Mouse (Mus musculus) lung, embryonic 14.5 days (tissue): Measurements from ENCODE around the gene Olfr1387. TPM values are rescaled to one million over a fixed set of nuclear protein-coding genes. Genes with fewer than 3 reads are reported as not detected.
"Not testable (repeated sequence)": the region's sequence is repeated elsewhere in the genome, so short reads cannot be mapped to it uniquely, and the experiment has no call there.

Experiments
- ATAC-seq: fragments of 200-750 bp; cut with Nextera tagmentation; 2 replicates; pipeline ENCODE4 v1.8.0; 2017; ENCODE audit warnings: mild to moderate bottlenecking, moderate TSS enrichment, moderate library complexity; ENCODE audit not compliant: insufficient read depth
- DNase-seq: peaks from one replicate; pipeline ENCODE4 v3.0.0-alpha.2; 2015
- H3K27ac ChIP-seq: fragments of 300-500 bp; sonication (generic); 2 replicates; pipeline ENCODE4 v1.5.1; 2014; ENCODE audit warnings: low read depth, mild to moderate bottlenecking, moderate library complexity
- H3K27me3 ChIP-seq: fragments of 300-500 bp; sonication (generic); 2 replicates; pipeline ENCODE4 v1.6.1; 2014; ENCODE audit warnings: low read length, control low read depth; ENCODE audit not compliant: insufficient read depth
- H3K36me3 ChIP-seq: fragments of 300-500 bp; sonication (generic); 2 replicates; pipeline ENCODE4 v1.6.1; 2014; ENCODE audit warnings: control low read depth; ENCODE audit not compliant: insufficient read depth
- H3K4me1 ChIP-seq: fragments of 300-500 bp; sonication (generic); 2 replicates; pipeline ENCODE4 v1.6.1; 2014; ENCODE audit warnings: antibody characterized with exemption, control low read depth; ENCODE audit not compliant: insufficient read depth
- H3K4me2 ChIP-seq: fragments of 300-500 bp; sonication (generic); 2 replicates; pipeline ENCODE4 v1.6.1; 2014; ENCODE audit warnings: mild to moderate bottlenecking
- H3K4me3 ChIP-seq: fragments of 300-500 bp; sonication (generic); 2 replicates; pipeline ENCODE4 v1.5.1; 2014; ENCODE audit warnings: low read depth, low read length
- H3K9ac ChIP-seq: fragments of 300-500 bp; sonication (generic); 2 replicates; pipeline ENCODE4 v1.6.1; 2014
- H3K9me3 ChIP-seq: fragments of 300-500 bp; sonication (generic); 2 replicates; pipeline ENCODE4 v1.6.1; 2016; ENCODE audit warnings: low read depth, low read length, control low read depth
- CTCF ChIP-seq: IDR thresholded peaks from 2 replicates; pipeline ENCODE4 v1.5.1; 2016; ENCODE audit warnings: antibody characterized with exemption, low read depth
- WGBS: fragments of 180-500 bp; shearing (Covaris S2); extraction: QIAGEN DNeasy Blood & Tissue Kit; methylation state at CpG from one replicate; pipeline ENCODE4 v1.1.7; 2014; 5-methylcytosine and 5-hydroxymethylcytosine counted together
- polyA plus RNA-seq: library from polyadenylated mRNA; unstranded; fragments of >200 nt; fragmentation: Nextera tagmentation; extraction: Ambion mirVana; gene quantifications from 2 replicates; pipeline ENCODE4 v1.2.1, GENCODE M21; 2014

Gene Olfr1387
- not detected in 2 replicates for polyA plus RNA-seq

DNA sequence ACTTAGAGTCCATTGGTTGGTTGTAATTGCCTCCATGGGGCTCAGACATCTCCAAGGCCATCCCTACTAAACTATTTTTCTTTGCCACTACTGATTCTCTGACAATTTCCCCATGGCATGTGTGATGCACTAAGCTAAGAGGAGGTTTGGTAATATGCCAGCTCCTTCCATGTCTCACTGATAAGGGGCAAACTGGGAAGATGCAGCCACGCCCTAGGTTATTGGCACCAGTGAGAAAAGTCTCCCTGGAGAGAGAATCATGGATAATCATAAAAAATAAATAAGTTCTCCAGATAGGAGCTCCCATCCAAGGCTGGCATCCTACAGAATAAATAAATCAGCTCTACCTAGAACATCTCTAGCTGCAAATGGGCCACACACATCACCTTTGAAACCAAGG, at the start of gene Olfr1387:
Olfr1387 (plus strand) TSS at position 301 of the 400 bp plus-strand sequence.
- Histone ChIP-seq H3K4me1 (no peaks in the 10 kb centered on the region), H3K9ac (no peak within 1 kb of the TSS), H3K36me3 (no peaks in the 10 kb centered on the region), H3K9me3 (no peaks in the 10 kb centered on the region), H3K27me3 (no peaks in the 10 kb centered on the region), H3K27ac (no peak within 1 kb of the TSS), H3K4me2 (no peak within 1 kb of the TSS), H3K4me3 (no peak within 1 kb of the TSS)
- TF ChIP-seq CTCF, result no peak
- DNase-seq, result no peak
- 76% methylated on average over 1 of the region's 1 CpGs for WGBS
- ATAC-seq, result no peak

DNA sequence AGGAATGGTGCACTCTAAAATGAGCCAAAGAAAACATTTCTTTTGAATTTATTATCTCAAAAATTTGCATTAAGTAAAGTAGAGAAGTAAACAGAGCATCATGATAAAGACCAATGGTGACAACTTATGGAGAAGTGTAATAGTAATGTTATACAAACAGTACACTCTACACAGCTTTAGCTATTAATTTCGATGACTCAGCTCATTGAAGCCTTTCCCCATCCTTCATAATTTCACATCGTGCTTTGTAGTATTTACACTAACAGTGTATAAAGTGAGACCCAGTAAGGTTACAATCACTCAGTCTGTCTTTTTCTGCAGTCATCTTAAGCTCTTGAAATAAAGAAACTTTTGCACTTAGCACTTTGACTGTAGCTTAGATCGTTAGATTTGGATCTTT, 48.4 kb upstream of the Olfr1387 start:
- H3K9ac ChIP-seq, result no peak overlapping the region
- no peaks in the 10 kb centered on the region for H3K4me1 ChIP-seq
- no peak for ATAC-seq
- H3K27me3 ChIP-seq, result no peaks in the 10 kb centered on the region
- no peak for TF ChIP-seq CTCF
- no peak for DNase-seq
- no peak overlapping the region for H3K27ac ChIP-seq
- 71% methylated on average over 3 of the region's 3 CpGs for WGBS
- H3K36me3 ChIP-seq, result no peaks in the 10 kb centered on the region
- H3K4me2 ChIP-seq, result no peak overlapping the region
- H3K4me3 ChIP-seq, result no peak overlapping the region
- H3K9me3 ChIP-seq, result no peaks in the 10 kb centered on the region

DNA sequence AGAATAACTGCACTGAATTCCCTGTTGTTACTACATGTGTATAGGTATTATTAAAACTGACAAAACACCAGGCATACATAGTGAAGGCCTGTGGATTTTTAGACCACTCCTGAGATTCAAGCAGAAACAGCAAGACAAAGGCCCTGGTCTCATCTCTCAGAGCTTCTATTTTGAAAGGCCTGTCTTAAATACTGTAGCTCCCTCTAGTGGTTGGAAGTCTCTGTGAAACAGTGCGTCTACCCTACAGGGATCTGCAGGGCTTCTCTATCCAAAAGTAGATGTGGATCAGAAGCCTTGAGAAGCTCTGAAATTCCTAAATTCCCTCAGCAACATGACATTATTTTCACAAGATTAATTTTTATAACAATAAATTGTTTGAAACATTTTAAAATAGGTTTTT, 44.6 kb upstream of the Olfr1387 start:
- peak; percentile 39 for TF ChIP-seq CTCF
- no peak overlapping the region for H3K4me3 ChIP-seq
- no peak overlapping the region for H3K9ac ChIP-seq
- H3K36me3 ChIP-seq, result no peaks in the 10 kb centered on the region
- H3K4me1 ChIP-seq, result no peaks in the 10 kb centered on the region
- ATAC-seq, result no peak
- H3K27me3 ChIP-seq, result no peaks in the 10 kb centered on the region
- DNase-seq, result peak; percentile 73
- no peak overlapping the region for H3K27ac ChIP-seq
- no peaks in the 10 kb centered on the region for H3K9me3 ChIP-seq
- H3K4me2 ChIP-seq, result no peak overlapping the region
- 42% methylated on average over 1 of the region's 1 CpGs for WGBS

DNA sequence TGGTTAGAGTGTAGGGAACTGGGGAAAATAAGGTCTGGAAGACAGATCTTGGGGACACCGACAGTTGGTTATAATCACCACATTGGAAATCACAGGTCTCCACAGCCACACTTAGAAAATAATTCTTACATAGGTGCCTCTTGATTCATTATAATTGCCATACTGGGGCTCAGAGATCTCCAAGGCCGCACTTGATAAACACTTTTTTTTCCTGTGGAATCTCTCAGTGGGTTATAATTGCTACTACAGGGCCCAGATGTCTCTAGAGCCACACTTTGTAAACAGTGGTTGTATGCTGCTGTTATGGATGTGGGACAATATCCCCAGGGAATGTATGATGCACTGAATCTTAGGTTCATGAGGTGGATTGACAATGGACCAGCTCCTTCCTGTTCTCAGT, 32.4 kb upstream of the Olfr1387 start, which contains the start of gene Olfr1389:
Olfr1389 (plus strand) TSS at position 301 of the 400 bp plus-strand sequence.
- no peaks in the 10 kb centered on the region for H3K4me1 ChIP-seq
- H3K9me3 ChIP-seq, result no peaks in the 10 kb centered on the region
- H3K27ac ChIP-seq, result no peak within 1 kb of the TSS
- ATAC-seq (no peak), DNase-seq (no peak)
- H3K4me2 ChIP-seq, result no peak within 1 kb of the TSS
- H3K9ac ChIP-seq, result no peak within 1 kb of the TSS
- WGBS, result 84% methylated on average over 2 of the region's 2 CpGs
- TF ChIP-seq CTCF, result no peak
- no peaks in the 10 kb centered on the region for H3K27me3 ChIP-seq
- no peaks in the 10 kb centered on the region for H3K36me3 ChIP-seq
- no peak within 1 kb of the TSS for H3K4me3 ChIP-seq

DNA sequence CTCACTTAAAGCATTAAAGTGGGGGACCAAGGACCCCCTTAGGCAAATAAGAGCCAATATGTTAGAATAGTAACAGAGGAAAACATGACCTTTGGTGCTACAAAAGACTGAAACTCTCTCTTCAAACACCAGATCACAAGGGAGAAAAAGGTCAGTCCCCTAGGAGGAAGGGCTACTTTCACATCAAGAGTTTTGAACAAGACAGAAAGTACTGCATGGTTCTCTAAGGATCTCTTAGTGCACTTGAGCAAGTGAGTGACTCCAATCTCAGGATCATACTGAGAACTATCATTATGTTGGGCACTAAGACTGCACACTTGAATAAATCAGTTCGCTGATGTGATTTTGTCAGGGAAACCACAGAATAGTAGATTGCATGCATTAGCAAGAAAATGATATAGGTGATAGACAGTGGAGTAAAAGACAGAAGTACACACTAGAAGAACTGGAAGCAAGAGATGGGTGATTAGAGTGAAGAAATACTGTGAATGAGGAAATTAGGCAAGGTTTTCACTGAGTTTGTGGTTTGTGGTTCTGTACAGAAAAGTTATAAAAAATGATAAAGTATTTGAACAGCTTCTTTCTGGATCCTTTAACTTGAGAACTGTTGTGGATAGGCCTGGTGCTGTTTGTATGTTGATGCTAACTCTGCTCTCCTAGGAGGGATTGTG, 29.8 kb upstream of the Olfr1387 start:
- DNase-seq (no peak), ATAC-seq (no peak)
- no peaks in the 10 kb centered on the region for H3K9me3 ChIP-seq
- H3K4me3 ChIP-seq, result no peak overlapping the region
- H3K4me2 ChIP-seq, result no peak overlapping the region
- no peak overlapping the region for H3K27ac ChIP-seq
- no peaks in the 10 kb centered on the region for H3K27me3 ChIP-seq
- no peak overlapping the region for H3K9ac ChIP-seq
- TF ChIP-seq CTCF, result no peak
- no peaks in the 10 kb centered on the region for H3K4me1 ChIP-seq
- WGBS, result 88% methylated on average over 1 of the region's 1 CpGs
- H3K36me3 ChIP-seq, result no peaks in the 10 kb centered on the region

DNA sequence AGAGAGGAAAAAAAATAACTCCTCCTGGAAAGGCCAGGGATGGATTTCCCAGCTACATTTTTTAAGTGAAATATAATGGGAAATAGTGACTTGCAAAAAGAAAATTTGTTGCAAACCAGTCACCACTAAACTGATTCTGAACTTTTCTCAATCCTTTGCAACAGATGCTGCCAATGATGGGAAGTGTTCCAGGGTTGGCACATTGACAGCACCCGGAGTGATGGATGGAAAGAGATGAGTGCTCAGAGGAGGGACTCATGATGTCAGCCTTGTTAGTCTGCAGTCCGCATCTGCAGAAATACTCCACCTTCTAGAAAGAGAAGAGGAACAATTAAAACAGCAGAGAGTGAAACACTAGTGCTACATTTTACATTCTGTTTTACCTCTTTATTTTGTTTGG, 25.5 kb upstream of the Olfr1387 start:
- H3K9ac ChIP-seq, result no peak overlapping the region
- DNase-seq, result no peak
- H3K27ac ChIP-seq, result no peak overlapping the region
- H3K9me3 ChIP-seq, result no peaks in the 10 kb centered on the region
- no peak overlapping the region for H3K4me3 ChIP-seq
- 79% methylated on average over 2 of the region's 2 CpGs for WGBS
- TF ChIP-seq CTCF, result no peak
- H3K27me3 ChIP-seq, result no peaks in the 10 kb centered on the region
- H3K4me1 ChIP-seq, result no peaks in the 10 kb centered on the region
- no peak overlapping the region for H3K4me2 ChIP-seq
- H3K36me3 ChIP-seq, result no peaks in the 10 kb centered on the region
- ATAC-seq, result no peak

DNA sequence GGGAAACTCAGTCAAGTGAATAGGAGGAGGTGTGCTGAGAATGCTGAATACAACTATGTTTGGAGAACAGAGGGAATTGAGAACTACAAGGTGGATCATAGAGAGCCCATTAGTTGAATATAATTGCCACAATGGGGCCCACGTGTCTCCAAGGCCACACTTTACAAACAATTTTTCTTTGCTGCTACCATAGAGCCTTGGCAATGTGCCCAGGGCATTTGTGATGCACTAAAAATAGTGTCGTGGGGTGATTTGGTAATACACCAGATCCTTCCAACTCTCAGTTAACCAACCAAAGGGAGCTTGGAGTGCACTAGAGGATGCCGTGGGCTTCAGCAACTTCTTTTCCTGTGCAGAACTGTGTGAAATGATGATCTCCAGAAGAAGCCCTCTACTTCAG, 18.7 kb upstream of the Olfr1387 start, which contains the start of gene Olfr1388:
Olfr1388 (plus strand) TSS at position 214 of the 400 bp plus-strand sequence.
- Histone ChIP-seq H3K36me3 (no peaks in the 10 kb centered on the region), H3K27me3 (no peaks in the 10 kb centered on the region), H3K4me3 (no peak within 1 kb of the TSS), H3K9me3 (no peaks in the 10 kb centered on the region), H3K4me1 (no peaks in the 10 kb centered on the region), H3K4me2 (no peak within 1 kb of the TSS), H3K27ac (no peak within 1 kb of the TSS), H3K9ac (no peak within 1 kb of the TSS)
- WGBS, result 47% methylated on average over 3 of the region's 3 CpGs
- no peak for TF ChIP-seq CTCF
- ATAC-seq (no peak), DNase-seq (peak; percentile 34)

DNA sequence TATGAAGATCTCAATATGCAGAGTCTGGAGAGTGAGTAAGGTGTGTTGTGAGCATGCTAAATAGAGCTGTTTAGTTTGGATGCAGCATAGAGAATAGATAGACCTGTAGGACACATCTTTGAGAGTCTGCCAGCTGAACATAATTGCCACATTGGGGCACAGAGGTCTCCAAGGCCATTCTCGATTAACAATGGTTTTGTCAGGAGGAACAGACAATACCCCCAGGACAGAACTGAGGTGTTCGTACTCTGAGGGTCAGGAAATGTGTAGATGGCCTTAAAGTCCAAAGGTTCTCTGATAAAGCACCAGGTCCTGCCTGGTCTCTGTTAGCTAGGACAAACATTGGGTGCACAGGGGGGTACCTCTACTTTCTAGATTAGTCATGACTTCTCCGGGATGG, 9.6 kb downstream of the Olfr1387 start, which contains the start of gene Olfr1386:
Olfr1386 (plus strand) TSS at position 301 of the 400 bp plus-strand sequence.
- not testable (repeated sequence) for ATAC-seq, H3K36me3 ChIP-seq, H3K4me3 ChIP-seq, H3K27ac ChIP-seq, DNase-seq, H3K4me2 ChIP-seq, H3K4me1 ChIP-seq, H3K27me3 ChIP-seq, H3K9ac ChIP-seq, H3K9me3 ChIP-seq
- WGBS, result 73% methylated on average over 2 of the region's 3 CpGs
